10 mouse cellular contexts compared by ENCODE assay signal in the genomic region with DNA sequence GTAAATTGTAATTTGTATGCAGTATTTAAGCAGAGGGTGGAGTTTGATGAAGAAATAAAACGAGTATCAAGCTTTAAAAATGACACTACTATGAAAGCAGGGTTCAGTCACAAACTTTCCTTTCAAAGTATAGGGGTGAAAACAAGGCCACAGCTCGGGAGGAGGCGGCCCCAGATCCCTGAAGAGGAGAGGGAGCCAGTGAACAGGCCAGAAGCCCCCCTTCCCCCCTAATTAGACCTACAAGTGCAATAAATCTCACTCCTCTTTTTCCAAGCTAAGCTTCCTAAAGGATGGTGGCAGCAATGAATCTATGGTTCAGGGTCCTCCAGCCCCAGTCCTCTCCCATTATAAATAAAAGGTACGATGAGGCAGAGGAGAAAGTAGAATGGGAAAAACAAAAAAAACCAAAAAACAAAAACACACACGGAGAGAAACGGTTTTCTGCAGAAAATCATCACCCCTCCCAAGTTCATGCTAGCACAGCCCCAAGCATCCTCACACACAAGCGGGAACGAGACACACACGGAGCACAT. TPM values are rescaled to one million over a fixed set of nuclear protein-coding genes. Genes with fewer than 3 reads are reported as not detected.
A peak's percentile ranks its signal among the peaks of the same experiment; 100 is the strongest.
DNase-seq lines count a peak whose midpoint lies in the region; ATAC-seq and TF ChIP-seq lines count a peak whose summit lies in the region.
"Had no signal": no experiment of that assay in that cellular context is flagged by ENCODE, and none has a peak within 500 bp of the region (broad histone marks: within the 10 kb centered on the region; RNA-seq: fewer than 3 reads in every experiment).

No protein-coding gene starts in this region.

- H3K4me1 ChIP-seq in heart, embryonic 11.5 days (ENCODE audit: control insufficient read depth, insufficient read depth, low read length), result peaks cover 7% of the 10 kb centered on the region
- H3K4me1 ChIP-seq in embryonic fibroblast, embryonic 13.5 days (ENCODE audit: control insufficient read depth, insufficient read depth, low read length), result no peaks in the 10 kb centered on the region
- peaks cover 34% of the 10 kb centered on the region for H3K4me1 ChIP-seq in limb, embryonic 15.5 days

- ATAC-seq in heart, embryonic 11.5 days (replicated peaks; ENCODE audit: insufficient number of reproducible peaks, low FRiP score, low TSS enrichment), result no peak
- no peak for ATAC-seq in limb, embryonic 15.5 days (ENCODE audit: insufficient number of reproducible peaks, low FRiP score, low TSS enrichment, low read depth)
- ATAC-seq in monocyte, adult 5-6 weeks (replicated peaks; ENCODE audit: insufficient number of reproducible peaks, low FRiP score, low TSS enrichment, poor library complexity, severe bottlenecking), result no peak
- ATAC-seq in megakaryocyte-erythroid progenitor cell, adult 5-6 weeks (replicated peaks; ENCODE audit: low FRiP score, low TSS enrichment, poor library complexity, severe bottlenecking), result no peak
- no peak for ATAC-seq in inflammation-experienced regulatory T-cells, adult 6 months

- H3K9me3 ChIP-seq in heart, embryonic 11.5 days (replicated peaks; ENCODE audit: control insufficient read depth, low read length), result no peaks in the 10 kb centered on the region
- H3K9me3 ChIP-seq in limb, embryonic 15.5 days, result no peaks in the 10 kb centered on the region

- no peak for TF ChIP-seq CTCF in embryonic fibroblast, embryonic 13.5 days (IDR thresholded peaks at IDR 0.05; ENCODE audit: borderline replicate concordance, insufficient read depth, low read length)

- TF ChIP-seq POLR2A in embryonic fibroblast, embryonic 13.5 days (IDR thresholded peaks at IDR 0.05; ENCODE audit: low read depth, low read length), result no peak

- peak overlapping the region; percentile 97 for H3K27ac ChIP-seq in heart, embryonic 11.5 days (ENCODE audit: low read depth, low read length)
- H3K27ac ChIP-seq in embryonic fibroblast, embryonic 13.5 days (ENCODE audit: insufficient read depth, low read length), result no peak overlapping the region
- no peak overlapping the region for H3K27ac ChIP-seq in limb, embryonic 15.5 days
- H3K27ac ChIP-seq: macrophage had no signal

- 1% methylated on average over 9 of the region's 9 CpGs for WGBS in heart, embryonic 11.5 days (ENCODE audit: insufficient replicate concordance)
- 2% methylated on average over 9 of the region's 9 CpGs for WGBS in limb, embryonic 15.5 days

- H3K36me3 ChIP-seq in heart, embryonic 11.5 days (ENCODE audit: control insufficient read depth, insufficient read depth, low read length), result no peaks in the 10 kb centered on the region
- no peaks in the 10 kb centered on the region for H3K36me3 ChIP-seq in limb, embryonic 15.5 days

- H3K9ac ChIP-seq in heart, embryonic 11.5 days (ENCODE audit: low read depth, low read length), result peak overlapping the region; percentile 87
- no peak overlapping the region for H3K9ac ChIP-seq in limb, embryonic 15.5 days

- H3K4me2 ChIP-seq in heart, embryonic 11.5 days, result peak overlapping the region; percentile 77
- H3K4me2 ChIP-seq in limb, embryonic 15.5 days, result peak overlapping the region; percentile 96

- peak overlapping the region; percentile 81 for H3K4me3 ChIP-seq in heart, embryonic 11.5 days (ENCODE audit: low read depth, low read length)
- peak overlapping the region; percentile 41 for H3K4me3 ChIP-seq in embryonic fibroblast, embryonic 13.5 days (ENCODE audit: insufficient read depth, low read length)
- H3K4me3 ChIP-seq in limb, embryonic 15.5 days, result peak overlapping the region; percentile 61

- DNase-seq in heart, postnatal 4 days, result no peak
- DNase-seq in 416B (ENCODE audit: low read depth), result peak; percentile 8

- peaks cover 42% of the 10 kb centered on the region for H3K27me3 ChIP-seq in heart, embryonic 11.5 days (ENCODE audit: control insufficient read depth, insufficient read depth, low read length)
- peaks cover 80% of the 10 kb centered on the region for H3K27me3 ChIP-seq in limb, embryonic 15.5 days
- H3K27me3 ChIP-seq: CH12.LX had no signal

RNA-seq across cellular contexts. Expression of a gene that starts 2.2 kb away (rescaled TPM):
- 10.2 and 10.9 TPM in 2 replicates for polyA plus RNA-seq in heart, embryonic 11.5 days (2014; fragmentation: Nextera tagmentation; extraction: Ambion mirVana)
- 1 to 10 TPM; 4.6 to 4.8 TPM for total RNA-seq in heart, postnatal 4 days (2021)
- polyA plus RNA-seq in embryonic fibroblast, embryonic 13.5 days (2011; ENCODE audit: insufficient read length, low read depth, missing spikeins), result 13.2 and 17.4 TPM in 2 replicates
- polyA plus RNA-seq in limb, embryonic 15.5 days (2015; fragmentation: Nextera tagmentation; extraction: Ambion mirVana), result 1.3 and 1.9 TPM in 2 replicates
- not detected in 3 replicates for total RNA-seq in monocyte, adult 5-6 weeks (2017)
- total RNA-seq in megakaryocyte-erythroid progenitor cell, adult 5-6 weeks (2014; fragmentation: Nextera tagmentation), result not detected in 2 replicates
- not detected in 2 replicates for total RNA-seq in megakaryocyte-erythroid progenitor cell, adult 5-6 weeks (2017)
- not detected for polyA plus RNA-seq in inflammation-experienced regulatory T-cells, adult 6 months (2017; shearing (Covaris generic))
- total RNA-seq: CH12.LX had no signal
- polyA plus RNA-seq: macrophage had no signal
